Mouse (Mus musculus) natural killer cell, adult 2 months (primary cell): ENCODE data around the gene Fgf18.

ENCODE experiments used
- DNase-seq, 2 experiments: peaks; one replicate each; pipeline ENCODE4 v3.0.0; 2022; ENCODE audit warnings: low spot score in 2 of 2

Gene Fgf18

DNA sequence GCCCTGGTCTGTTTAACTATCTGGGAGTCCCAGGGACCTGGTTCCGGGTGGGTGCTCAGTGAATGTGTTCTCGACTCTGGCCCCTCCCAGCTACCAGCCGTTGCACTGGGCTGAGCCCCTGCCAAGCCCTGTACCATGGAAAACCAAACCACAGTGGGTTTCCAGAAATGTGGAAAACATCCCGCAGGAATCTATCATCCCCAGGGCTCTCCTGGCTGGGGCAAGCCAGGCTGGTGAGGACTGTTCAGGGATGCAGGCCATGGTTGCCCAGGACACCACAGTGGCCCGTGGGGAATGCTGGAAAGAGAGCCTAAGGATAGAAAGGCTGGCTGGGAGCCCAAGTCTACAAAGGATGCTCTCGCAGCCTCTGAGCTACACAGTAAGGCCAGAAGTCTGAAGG is 76.7 kb downstream of the Fgf18 start:
- DNase-seq = no peak
